Comparison of ENCODE assay signal across 8 mouse cellular contexts in genomic region chr10:79865189-79865601, GRCm38 (mm10). TPM values are rescaled to one million over a fixed set of nuclear protein-coding genes. Genes with fewer than 3 reads are reported as not detected.
A peak's percentile ranks its signal among the peaks of the same experiment; 100 is the strongest.
DNase-seq lines count a peak whose midpoint lies in the region; ATAC-seq lines count a peak whose summit lies in the region.

No protein-coding gene starts in this region.

- no peak overlapping the region for H3K4me2 ChIP-seq in lung, embryonic 15.5 days
- no peak overlapping the region for H3K4me2 ChIP-seq in limb, embryonic 12.5 days
- no peak overlapping the region for H3K4me2 ChIP-seq in stomach, embryonic 15.5 days

- H3K36me3 ChIP-seq in lung, embryonic 15.5 days, result peaks cover 54% of the 10 kb centered on the region
- peaks cover 93% of the 10 kb centered on the region for H3K36me3 ChIP-seq in limb, embryonic 12.5 days
- peaks cover 47% of the 10 kb centered on the region for H3K36me3 ChIP-seq in stomach, embryonic 15.5 days

- peak overlapping the region; percentile 2; the same call in 1 of the 2 replicates for H3K27ac ChIP-seq in lung, embryonic 15.5 days
- H3K27ac ChIP-seq in limb, embryonic 12.5 days, result peak overlapping the region; percentile 56; the same call in 1 of the 2 replicates
- H3K27ac ChIP-seq in stomach, embryonic 15.5 days, result no peak overlapping the region; the same call in 1 of the 2 replicates

- WGBS in lung, embryonic 15.5 days, result 57% methylated on average over 12 of the region's 12 CpGs
- WGBS in limb, embryonic 12.5 days, result 64% methylated on average over 12 of the region's 12 CpGs
- 53% methylated on average over 12 of the region's 12 CpGs for WGBS in stomach, embryonic 15.5 days

- ATAC-seq in lung, embryonic 15.5 days (ENCODE audit: borderline replicate concordance, extremely low read depth, low FRiP score, low TSS enrichment), result peak; percentile 29
- peak; percentile 13; the same call in 1 of the 2 replicates for ATAC-seq in limb, embryonic 12.5 days (ENCODE audit: insufficient number of reproducible peaks, insufficient read depth, low FRiP score, low TSS enrichment, low read depth)
- 0 out of 2 replicates have a peak, but pooled peaks have one; percentile 7 for ATAC-seq in stomach, embryonic 15.5 days (ENCODE audit: insufficient read depth, low FRiP score, low read depth)

- H3K27me3 ChIP-seq in lung, embryonic 15.5 days, result no peaks in the 10 kb centered on the region
- H3K27me3 ChIP-seq in limb, embryonic 12.5 days, result no peaks in the 10 kb centered on the region
- no peaks in the 10 kb centered on the region for H3K27me3 ChIP-seq in stomach, embryonic 15.5 days (replicated peaks)

- H3K4me1 ChIP-seq in lung, embryonic 15.5 days, result peaks cover 6% of the 10 kb centered on the region
- H3K4me1 ChIP-seq in limb, embryonic 12.5 days (replicated peaks), result peaks cover 31% of the 10 kb centered on the region
- H3K4me1 ChIP-seq in stomach, embryonic 15.5 days, result peaks cover 10% of the 10 kb centered on the region; the same call in 1 of the 2 replicates

- H3K9ac ChIP-seq in lung, embryonic 15.5 days, result no peak overlapping the region
- H3K9ac ChIP-seq in limb, embryonic 12.5 days (replicated peaks), result no peak overlapping the region
- no peak overlapping the region for H3K9ac ChIP-seq in stomach, embryonic 15.5 days

- peak; percentile 45 to 77 for DNase-seq in adrenal gland, adult (ENCODE audit: inconsistent age in 2 of 2, low spot score in 1 of 2)
- no peak for DNase-seq in adrenal gland, postnatal 10 days
- DNase-seq in lung, postnatal 10 days, result no peak
- no peak for DNase-seq in left cerebral cortex, adult 11 months (ENCODE audit: low spot score)
- DNase-seq in spleen, adult 18-20 months, result no peak

- no peak overlapping the region for H3K4me3 ChIP-seq in lung, embryonic 15.5 days
- H3K4me3 ChIP-seq in limb, embryonic 12.5 days (replicated peaks), result no peak overlapping the region
- no peak overlapping the region for H3K4me3 ChIP-seq in stomach, embryonic 15.5 days (replicated peaks)

- H3K9me3 ChIP-seq in lung, embryonic 15.5 days, result no peaks in the 10 kb centered on the region
- no peaks in the 10 kb centered on the region for H3K9me3 ChIP-seq in limb, embryonic 12.5 days
- no peaks in the 10 kb centered on the region for H3K9me3 ChIP-seq in stomach, embryonic 15.5 days

RNA-seq across cellular contexts. Expression of gene Prtn3, which starts 9.1 kb away (rescaled TPM):
- total RNA-seq in adrenal gland, postnatal 10 days (2021), result 1 to 10 TPM; 1.5 to 2.8 TPM
- 3.7 and 3.8 TPM in 2 replicates for polyA plus RNA-seq in lung, embryonic 15.5 days (2015; fragmentation: Nextera tagmentation; extraction: Ambion mirVana)
- 15.1 and 15.3 TPM in 2 replicates for polyA plus RNA-seq in limb, embryonic 12.5 days (2016; fragmentation: Nextera tagmentation; extraction: Ambion mirVana)
- polyA plus RNA-seq in stomach, embryonic 15.5 days (2015; fragmentation: Nextera tagmentation; extraction: Ambion mirVana), result 5.2 and 10.6 TPM in 2 replicates

RNA-seq across cellular contexts. Expression of gene Plppr3, which starts 9.2 kb away (rescaled TPM):
- total RNA-seq in adrenal gland, postnatal 10 days (2021), result 1 to 10 TPM; 3.4 to 4.3 TPM
- polyA plus RNA-seq in lung, embryonic 15.5 days (2015; fragmentation: Nextera tagmentation; extraction: Ambion mirVana), result 29.1 and 32.4 TPM in 2 replicates
- 157 and 162 TPM in 2 replicates for polyA plus RNA-seq in limb, embryonic 12.5 days (2016; fragmentation: Nextera tagmentation; extraction: Ambion mirVana)
- 32.9 and 36.1 TPM in 2 replicates for polyA plus RNA-seq in stomach, embryonic 15.5 days (2015; fragmentation: Nextera tagmentation; extraction: Ambion mirVana)

RNA-seq across cellular contexts. Expression of gene Ptbp1, which starts 11.0 kb away (rescaled TPM):
- total RNA-seq in adrenal gland, postnatal 10 days (2021), result 100 to 1,000 TPM; 267 to 270 TPM
- polyA plus RNA-seq in lung, embryonic 15.5 days (2015; fragmentation: Nextera tagmentation; extraction: Ambion mirVana), result 367 and 368 TPM in 2 replicates
- polyA plus RNA-seq in limb, embryonic 12.5 days (2016; fragmentation: Nextera tagmentation; extraction: Ambion mirVana), result 373 and 403 TPM in 2 replicates
- polyA plus RNA-seq in stomach, embryonic 15.5 days (2015; fragmentation: Nextera tagmentation; extraction: Ambion mirVana), result 295 and 299 TPM in 2 replicates

RNA-seq across cellular contexts. Expression of gene Elane, which starts 20.9 kb away (rescaled TPM):
- 1 to 10 TPM; 2.1 to 2.3 TPM for total RNA-seq in adrenal gland, postnatal 10 days (2021)
- 0.25 and 0.72 TPM in 2 replicates for polyA plus RNA-seq in lung, embryonic 15.5 days (2015; fragmentation: Nextera tagmentation; extraction: Ambion mirVana)
- not detected in 2 replicates for polyA plus RNA-seq in limb, embryonic 12.5 days (2016; fragmentation: Nextera tagmentation; extraction: Ambion mirVana)
- 3.8 and 11.1 TPM in 2 replicates for polyA plus RNA-seq in stomach, embryonic 15.5 days (2015; fragmentation: Nextera tagmentation; extraction: Ambion mirVana)

RNA-seq across cellular contexts. Expression of gene Cfd, which starts 25.5 kb away (rescaled TPM):
- 100 to 1,000 TPM; 316 to 348 TPM for total RNA-seq in adrenal gland, postnatal 10 days (2021)
- polyA plus RNA-seq in lung, embryonic 15.5 days (2015; fragmentation: Nextera tagmentation; extraction: Ambion mirVana), result not detected in 2 replicates
- polyA plus RNA-seq in limb, embryonic 12.5 days (2016; fragmentation: Nextera tagmentation; extraction: Ambion mirVana), result not detected in 2 replicates
- polyA plus RNA-seq in stomach, embryonic 15.5 days (2015; fragmentation: Nextera tagmentation; extraction: Ambion mirVana), result not detected in 2 replicates

Comparison
In these comparisons a context has a peak if more than half of its experiments do, and no peak if none do; other contexts are left out.
1. DNase-seq: peak in adrenal gland, adult (2 of 2); none in adrenal gland, postnatal 10 days (single experiment), lung, postnatal 10 days (single experiment), left cerebral cortex, adult 11 months (single experiment) and spleen, adult 18-20 months (0 of 2).
2. Peak in every context shown above with its lines, with median percentiles within 50 percentile points of each other: ATAC-seq.